Mouse (Mus musculus): ENCODE measurements around the gene Prph2. TPM values are rescaled to one million over a fixed set of nuclear protein-coding genes. Genes with fewer than 3 reads are reported as not detected.

Prph2 gene
- polyA plus RNA-seq, 1 experiment from 2014 or later = not detected

DNA sequence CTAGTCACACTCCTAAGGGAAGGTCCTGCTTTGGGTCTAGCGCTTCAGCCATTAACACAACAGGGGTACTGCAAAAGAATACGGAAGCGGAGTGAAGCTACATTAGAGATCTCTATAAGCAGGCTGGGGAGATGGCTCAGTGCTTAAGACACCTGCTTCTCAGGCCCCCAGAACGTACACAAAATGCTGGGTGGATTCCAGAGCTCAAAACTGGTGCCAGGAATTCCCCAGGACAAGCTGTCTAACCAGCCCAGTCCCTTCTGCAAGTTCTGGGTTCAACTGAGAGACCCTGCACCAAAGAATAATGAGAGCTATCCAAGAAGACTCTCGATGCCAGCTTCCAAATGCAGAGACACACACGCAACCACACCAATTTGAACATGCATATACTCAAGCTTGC is 28.5 kb upstream of the Prph2 start:
- no peak overlapping the region for H3K9ac ChIP-seq (replicated peaks)
- no peaks in the 10 kb centered on the region for H3K36me3 ChIP-seq
- no peak overlapping the region for H3K4me3 ChIP-seq
- H3K27ac ChIP-seq (replicated peaks) = no peak overlapping the region
- H3K9me3 ChIP-seq = no peaks in the 10 kb centered on the region
- no peak for ATAC-seq (ENCODE audit: low FRiP score, low read depth)
- WGBS = 90% methylated on average over 6 of the region's 6 CpGs
- H3K4me2 ChIP-seq (replicated peaks) = no peak overlapping the region
- 0 out of 2 replicates have a peak, but pooled peaks cover 6% of the 10 kb centered on the region for H3K4me1 ChIP-seq
- no peaks in the 10 kb centered on the region; the same call in 1 of the 2 replicates for H3K27me3 ChIP-seq

DNA sequence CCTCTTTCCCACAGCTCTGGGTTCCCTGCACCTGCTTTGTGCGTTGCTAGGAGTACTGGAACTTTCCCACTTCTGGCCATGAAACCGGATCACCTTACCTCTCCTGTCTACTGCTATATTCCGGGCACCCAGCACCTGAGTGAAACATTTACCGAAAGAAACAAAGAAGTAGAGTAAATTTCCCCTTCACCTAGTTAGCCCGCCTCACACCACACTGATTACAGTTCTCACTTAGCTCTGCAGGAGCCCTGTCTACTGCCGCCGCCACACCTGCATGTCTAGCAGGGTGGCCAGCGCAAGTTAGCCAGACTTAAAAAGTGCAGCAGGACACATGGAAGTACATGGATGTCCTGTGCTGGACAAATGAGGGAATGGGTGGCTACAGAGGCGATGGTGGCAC is 27.2 kb upstream of the Prph2 start:
- H3K4me1 ChIP-seq = 0 out of 2 replicates have a peak, but pooled peaks cover 6% of the 10 kb centered on the region
- no peaks in the 10 kb centered on the region for H3K36me3 ChIP-seq
- no peaks in the 10 kb centered on the region; the same call in 1 of the 2 replicates for H3K27me3 ChIP-seq
- H3K9me3 ChIP-seq = no peaks in the 10 kb centered on the region
- no peak overlapping the region for H3K9ac ChIP-seq (replicated peaks)
- H3K4me3 ChIP-seq = no peak overlapping the region
- ATAC-seq (ENCODE audit: low FRiP score, low read depth) = no peak
- H3K4me2 ChIP-seq (replicated peaks) = no peak overlapping the region
- WGBS = 94% methylated on average over 9 of the region's 9 CpGs
- no peak overlapping the region for H3K27ac ChIP-seq (replicated peaks)

GRCm38 (mm10) chr17:46884766-46885165 is 25.5 kb upstream of the Prph2 start:
- no peak overlapping the region for H3K27ac ChIP-seq (replicated peaks)
- no peak overlapping the region for H3K4me2 ChIP-seq (replicated peaks)
- peaks cover 12% of the 10 kb centered on the region; the same call in 1 of the 2 replicates for H3K4me1 ChIP-seq
- no peak for ATAC-seq (ENCODE audit: low FRiP score, low read depth)
- no peak overlapping the region for H3K4me3 ChIP-seq
- H3K9ac ChIP-seq (replicated peaks) = no peak overlapping the region
- no peaks in the 10 kb centered on the region for H3K36me3 ChIP-seq
- no peaks in the 10 kb centered on the region; the same call in 1 of the 2 replicates for H3K27me3 ChIP-seq
- H3K9me3 ChIP-seq = no peaks in the 10 kb centered on the region
- WGBS = 95% methylated on average over 6 of the region's 6 CpGs

DNA sequence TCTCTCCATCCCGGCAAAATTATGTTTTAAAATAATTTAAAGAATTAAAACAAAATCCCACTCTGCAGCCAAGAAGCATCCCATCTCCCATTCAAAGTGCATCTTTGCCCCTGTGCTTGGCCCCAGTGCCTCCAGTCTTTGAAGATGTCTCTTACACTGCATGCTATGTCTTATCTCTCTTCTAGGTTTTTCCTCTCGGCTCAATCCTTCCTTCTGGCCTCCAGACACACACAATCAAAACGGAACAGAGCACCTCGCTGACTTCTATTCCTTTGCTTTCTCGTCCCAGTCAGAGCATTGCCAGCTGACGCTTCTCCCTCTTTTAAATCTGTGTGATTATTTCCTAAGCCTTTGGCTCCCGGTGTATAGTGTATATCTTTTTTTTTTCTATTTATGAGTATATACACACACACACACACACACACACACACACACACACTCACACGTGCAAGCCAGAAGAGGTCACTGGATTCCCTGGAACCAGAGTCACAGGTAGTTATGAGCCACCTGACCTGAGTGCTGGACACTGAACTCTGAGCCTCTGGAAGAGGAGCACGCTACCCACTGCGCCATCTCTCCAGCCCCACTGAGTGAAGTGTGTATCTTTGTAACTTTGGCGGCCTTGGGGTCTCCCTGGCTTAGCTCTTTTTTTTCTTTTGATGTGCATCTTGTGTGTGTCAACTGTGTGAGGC is 24.9 kb upstream of the Prph2 start:
- 83% methylated on average over 11 of the region's 11 CpGs for WGBS
- H3K9ac ChIP-seq (replicated peaks) = no peak overlapping the region

DNA sequence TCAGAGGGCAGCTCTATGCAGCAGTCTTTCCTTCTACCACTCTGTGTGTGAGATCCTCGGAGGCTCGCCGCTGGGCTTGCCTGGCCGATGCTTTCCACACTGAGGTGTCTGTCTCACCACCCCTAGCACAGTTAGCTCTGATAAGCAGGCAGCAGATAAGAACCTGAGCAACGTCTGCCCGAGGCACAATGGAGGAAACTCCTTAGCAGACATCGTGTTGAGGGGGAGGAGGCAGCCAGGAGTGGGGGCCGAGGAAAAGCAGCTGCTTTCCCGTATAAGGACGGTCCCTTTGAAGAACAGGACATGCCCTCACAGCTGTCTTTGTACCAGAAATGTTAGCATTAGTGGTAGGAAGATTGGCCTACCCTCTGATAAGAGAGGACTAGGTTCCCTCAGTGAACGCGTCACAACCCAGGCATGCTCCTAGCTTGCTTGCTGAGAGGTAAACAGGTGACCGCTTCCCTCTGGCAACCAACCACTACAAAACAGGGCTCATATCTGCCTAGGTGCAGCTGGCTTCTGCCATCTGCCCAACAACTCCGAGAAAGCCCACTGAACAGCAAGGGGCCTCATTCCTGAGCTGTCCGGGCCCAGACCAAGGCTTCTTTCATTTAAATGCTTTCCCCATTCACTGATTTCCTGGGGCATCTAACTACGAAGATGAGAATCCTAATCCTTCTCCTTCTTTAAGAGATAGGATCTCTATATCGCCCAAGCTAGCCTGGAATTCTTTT is 24.2 kb upstream of the Prph2 start:
- 56% methylated on average over 17 of the region's 17 CpGs for WGBS
- no peak for ATAC-seq (ENCODE audit: low FRiP score, low read depth)
- Histone ChIP-seq H3K27ac (replicated peaks) (no peak overlapping the region), H3K36me3 (no peaks in the 10 kb centered on the region), H3K4me1 (peaks cover 13% of the 10 kb centered on the region; the same call in 1 of the 2 replicates), H3K4me3 (no peak overlapping the region), H3K9ac (replicated peaks) (0 out of 2 replicates have a peak overlapping the region, but pooled peaks have one; percentile 20), H3K4me2 (replicated peaks) (no peak overlapping the region), H3K27me3 (no peaks in the 10 kb centered on the region; the same call in 1 of the 2 replicates), H3K9me3 (no peaks in the 10 kb centered on the region)

More for the DNA sequence above, 24.9 kb upstream of the Prph2 start:
- no peak for ATAC-seq (ENCODE audit: low FRiP score, low read depth)
- Histone ChIP-seq H3K36me3 (no peaks in the 10 kb centered on the region), H3K9me3 (no peaks in the 10 kb centered on the region), H3K4me1 (peaks cover 12% of the 10 kb centered on the region; the same call in 1 of the 2 replicates), H3K27me3 (no peaks in the 10 kb centered on the region; the same call in 1 of the 2 replicates), H3K4me2 (replicated peaks) (no peak overlapping the region), H3K4me3 (no peak overlapping the region), H3K27ac (replicated peaks) (no peak overlapping the region)

GRCm38 (mm10) chr17:46888511-46889212 is 21.6 kb upstream of the Prph2 start:
- H3K9ac ChIP-seq (replicated peaks) = peak overlapping the region; percentile 76
- H3K27me3 ChIP-seq = no peaks in the 10 kb centered on the region
- 40% methylated on average over 16 of the region's 16 CpGs for WGBS
- H3K36me3 ChIP-seq = peaks cover 6% of the 10 kb centered on the region; the same call in 1 of the 2 replicates
- peak overlapping the region; percentile 68 for H3K4me3 ChIP-seq
- no peaks in the 10 kb centered on the region for H3K9me3 ChIP-seq
- peak overlapping the region; percentile 96 for H3K27ac ChIP-seq (replicated peaks)
- ATAC-seq (ENCODE audit: low FRiP score, low read depth) = no peak
- H3K4me2 ChIP-seq (replicated peaks) = peak overlapping the region; percentile 93
- H3K4me1 ChIP-seq = peaks cover 35% of the 10 kb centered on the region

DNA sequence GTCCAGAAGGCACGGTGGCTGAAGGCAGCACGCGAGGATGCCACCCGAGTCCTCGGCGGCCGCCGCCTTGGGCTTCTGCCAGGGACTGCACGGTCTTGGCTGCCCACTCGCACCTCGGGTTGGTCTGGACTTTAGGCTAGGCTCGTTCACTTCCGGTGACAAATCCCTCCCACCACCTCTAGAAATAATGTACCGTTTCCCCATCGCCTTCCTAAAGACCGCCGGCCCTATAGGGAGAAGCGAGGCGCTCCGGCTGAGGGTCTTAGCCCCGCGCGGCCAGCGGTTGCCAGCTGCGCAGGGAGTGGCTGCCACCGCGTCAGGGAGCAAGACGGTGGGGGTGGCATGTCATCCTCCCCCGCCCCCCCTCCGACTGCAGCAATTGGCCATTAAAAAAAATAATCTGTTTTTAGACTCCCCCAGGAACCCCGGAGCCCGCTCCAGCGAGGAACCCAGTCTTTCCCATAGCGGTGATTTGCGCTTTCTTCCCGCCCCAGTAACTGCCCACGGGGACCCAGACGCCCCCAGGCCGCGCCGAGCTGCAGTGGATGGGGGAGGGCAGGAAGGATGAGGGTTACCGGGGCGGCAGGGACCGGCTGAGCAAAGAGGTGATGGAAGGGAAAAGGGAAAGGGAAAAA is 20.7 kb upstream of the Prph2 start:
- Histone ChIP-seq H3K27ac (replicated peaks) (peak overlapping the region; percentile 96), H3K9me3 (no peaks in the 10 kb centered on the region), H3K4me1 (peaks cover 35% of the 10 kb centered on the region), H3K4me3 (peak overlapping the region; percentile 68), H3K9ac (replicated peaks) (peak overlapping the region; percentile 76), H3K27me3 (no peaks in the 10 kb centered on the region), H3K4me2 (replicated peaks) (peak overlapping the region; percentile 93), H3K36me3 (peaks cover 9% of the 10 kb centered on the region; the same call in 1 of the 2 replicates)
- under 1% methylated on average over 44 of the region's 44 CpGs for WGBS
- peak; percentile 67 for ATAC-seq (ENCODE audit: low FRiP score, low read depth)

DNA sequence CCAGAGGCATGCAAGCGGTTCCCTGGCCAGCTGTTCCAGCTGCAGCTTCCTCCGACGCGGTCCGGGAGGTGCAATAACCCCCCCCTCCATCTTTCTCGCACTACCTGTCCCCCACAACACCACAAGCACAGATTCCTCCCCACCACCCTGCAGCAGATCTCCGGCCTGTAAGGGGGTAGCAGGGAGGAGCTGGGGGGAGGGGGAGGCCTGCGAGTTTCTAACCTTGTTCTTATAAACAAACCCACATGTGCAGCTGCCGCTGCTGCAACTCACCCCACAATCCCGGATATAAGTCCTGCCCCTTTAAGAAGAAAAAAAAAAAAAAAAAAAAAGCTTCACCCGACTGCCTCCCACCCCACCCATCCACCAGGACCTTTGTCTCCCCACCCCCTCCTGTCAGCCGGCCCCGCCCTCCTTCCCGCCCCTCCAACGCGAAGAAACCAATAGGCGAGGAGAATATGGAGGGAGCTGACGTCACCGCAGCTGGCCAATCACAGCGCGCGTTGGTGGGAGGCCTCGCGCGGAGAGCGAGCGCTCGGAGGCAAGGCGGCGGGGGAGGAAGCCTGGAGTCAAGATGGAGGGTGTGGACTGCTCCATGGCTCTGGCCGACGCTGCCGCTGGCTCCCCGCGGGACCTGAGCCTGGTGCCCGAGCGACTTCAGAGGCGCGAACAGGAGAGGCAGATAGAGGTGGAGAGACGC is 20.0 kb upstream of the Prph2 start, which contains the start of gene Tbcc:
Tbcc (plus strand) TSS at position 569 of the 700 bp plus-strand sequence.
- Histone ChIP-seq H3K4me3 (peak within 1 kb of the TSS; percentile 81), H3K4me1 (peaks cover 35% of the 10 kb centered on the region), H3K27ac (replicated peaks) (peak within 1 kb of the TSS; percentile 96), H3K9ac (replicated peaks) (peak within 1 kb of the TSS; percentile 94), H3K36me3 (peaks cover 9% of the 10 kb centered on the region; the same call in 1 of the 2 replicates), H3K27me3 (no peaks in the 10 kb centered on the region), H3K9me3 (no peaks in the 10 kb centered on the region), H3K4me2 (replicated peaks) (peak within 1 kb of the TSS; percentile 93)
- 0% methylated on average over 40 of the region's 40 CpGs for WGBS
- ATAC-seq (ENCODE audit: low FRiP score, low read depth) = peak; percentile 92

- Histone ChIP-seq H3K9me3 (no peaks in the 10 kb centered on the region), H3K4me3 (peak overlapping the region; percentile 81), H3K4me1 (peaks cover 33% of the 10 kb centered on the region), H3K27me3 (no peaks in the 10 kb centered on the region), H3K4me2 (replicated peaks) (peak overlapping the region; percentile 90), H3K27ac (replicated peaks) (peak overlapping the region; percentile 82), H3K36me3 (peaks cover 9% of the 10 kb centered on the region; the same call in 1 of the 2 replicates), H3K9ac (replicated peaks) (peak overlapping the region; percentile 94)
- 2% methylated on average over 62 of the region's 64 CpGs for WGBS
- ATAC-seq (ENCODE audit: low FRiP score, low read depth) = peak; percentile 28; the same call in 1 of the 2 replicates
Observed at GRCm38 (mm10) chr17:46890843-46891594, 19.2 kb upstream of the Prph2 start.

DNA sequence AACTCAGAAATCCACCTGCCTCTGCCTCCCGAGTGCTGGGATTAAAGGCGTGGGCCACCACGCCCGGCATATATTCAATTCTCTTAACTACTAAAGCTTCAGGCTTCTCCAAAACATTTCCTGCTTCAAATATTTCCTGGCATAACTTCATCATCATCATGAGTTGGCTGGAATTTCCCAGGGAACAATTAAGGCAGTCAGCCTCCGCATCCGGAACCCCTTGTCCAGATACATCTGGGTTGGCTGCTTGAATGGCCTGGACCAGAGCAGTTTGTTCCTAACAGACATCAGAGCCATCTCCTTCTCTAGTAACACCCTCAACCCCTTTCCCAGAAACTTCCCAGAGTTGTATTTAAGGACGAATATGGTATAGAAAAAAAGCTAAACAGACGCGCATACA is 14.8 kb upstream of the Prph2 start:
- H3K27me3 ChIP-seq = no peaks in the 10 kb centered on the region; the same call in 1 of the 2 replicates
- 92% methylated on average over 9 of the region's 9 CpGs for WGBS
- H3K4me1 ChIP-seq = peaks cover 23% of the 10 kb centered on the region
- no peak overlapping the region for H3K9ac ChIP-seq (replicated peaks)
- no peak overlapping the region for H3K27ac ChIP-seq (replicated peaks)
- H3K4me2 ChIP-seq (replicated peaks) = no peak overlapping the region
- H3K9me3 ChIP-seq = no peaks in the 10 kb centered on the region
- no peak for ATAC-seq (ENCODE audit: low FRiP score, low read depth)
- H3K36me3 ChIP-seq = peaks cover 9% of the 10 kb centered on the region; the same call in 1 of the 2 replicates
- H3K4me3 ChIP-seq = no peak overlapping the region
